Mouse (Mus musculus) lung, embryonic 14.5 days (tissue): ENCODE data around the gene Nmrk1. TPM values are rescaled to one million over a fixed set of nuclear protein-coding genes. Genes with fewer than 3 reads are reported as not detected.

Source experiments
- ATAC-seq: fragments of 200-750 bp; cut with Nextera tagmentation; 2 replicates; pipeline ENCODE4 v1.8.0; 2017; ENCODE audit warnings: mild to moderate bottlenecking, moderate TSS enrichment, moderate library complexity; ENCODE audit not compliant: insufficient read depth
- DNase-seq: peaks from one replicate; pipeline ENCODE4 v3.0.0-alpha.2; 2015
- H3K27ac ChIP-seq: fragments of 300-500 bp; sonication (generic); 2 replicates; pipeline ENCODE4 v1.5.1; 2014; ENCODE audit warnings: low read depth, mild to moderate bottlenecking, moderate library complexity
- H3K27me3 ChIP-seq: fragments of 300-500 bp; sonication (generic); 2 replicates; pipeline ENCODE4 v1.6.1; 2014; ENCODE audit warnings: low read length, control low read depth; ENCODE audit not compliant: insufficient read depth
- H3K36me3 ChIP-seq: fragments of 300-500 bp; sonication (generic); 2 replicates; pipeline ENCODE4 v1.6.1; 2014; ENCODE audit warnings: control low read depth; ENCODE audit not compliant: insufficient read depth
- H3K4me1 ChIP-seq: fragments of 300-500 bp; sonication (generic); 2 replicates; pipeline ENCODE4 v1.6.1; 2014; ENCODE audit warnings: antibody characterized with exemption, control low read depth; ENCODE audit not compliant: insufficient read depth
- H3K4me2 ChIP-seq: fragments of 300-500 bp; sonication (generic); 2 replicates; pipeline ENCODE4 v1.6.1; 2014; ENCODE audit warnings: mild to moderate bottlenecking
- H3K4me3 ChIP-seq: fragments of 300-500 bp; sonication (generic); 2 replicates; pipeline ENCODE4 v1.5.1; 2014; ENCODE audit warnings: low read depth, low read length
- H3K9ac ChIP-seq: fragments of 300-500 bp; sonication (generic); 2 replicates; pipeline ENCODE4 v1.6.1; 2014
- H3K9me3 ChIP-seq: fragments of 300-500 bp; sonication (generic); 2 replicates; pipeline ENCODE4 v1.6.1; 2016; ENCODE audit warnings: low read depth, low read length, control low read depth
- CTCF ChIP-seq: IDR thresholded peaks from 2 replicates; pipeline ENCODE4 v1.5.1; 2016; ENCODE audit warnings: antibody characterized with exemption, low read depth
- WGBS: fragments of 180-500 bp; shearing (Covaris S2); extraction: QIAGEN DNeasy Blood & Tissue Kit; methylation state at CpG from one replicate; pipeline ENCODE4 v1.1.7; 2014; 5-methylcytosine and 5-hydroxymethylcytosine counted together
- polyA plus RNA-seq: library from polyadenylated mRNA; unstranded; fragments of >200 nt; fragmentation: Nextera tagmentation; extraction: Ambion mirVana; gene quantifications from 2 replicates; pipeline ENCODE4 v1.2.1, GENCODE M21; 2014

Gene Nmrk1
- polyA plus RNA-seq, 1 experiment from 2014 or later, result 8.4 TPM

- no peak for TF ChIP-seq CTCF
- H3K4me3 ChIP-seq, result no peak overlapping the region
- no peak overlapping the region for H3K4me2 ChIP-seq
- no peak for ATAC-seq
- no peak overlapping the region for H3K9ac ChIP-seq
- H3K9me3 ChIP-seq, result no peaks in the 10 kb centered on the region
- DNase-seq, result no peak
- 62% methylated on average over 4 of the region's 4 CpGs for WGBS
- H3K36me3 ChIP-seq, result no peaks in the 10 kb centered on the region
- no peaks in the 10 kb centered on the region for H3K4me1 ChIP-seq
- no peaks in the 10 kb centered on the region for H3K27me3 ChIP-seq
- no peak overlapping the region for H3K27ac ChIP-seq
These were observed 18.2 kb downstream of the Nmrk1 start for GRCm38 (mm10) chr19:18649955-18650354.

- WGBS, result 61% methylated on average over 6 of the region's 6 CpGs
- Histone ChIP-seq H3K4me3 (no peak overlapping the region), H3K27me3 (no peaks in the 10 kb centered on the region), H3K4me1 (no peaks in the 10 kb centered on the region), H3K9ac (no peak overlapping the region), H3K9me3 (no peaks in the 10 kb centered on the region), H3K4me2 (no peak overlapping the region), H3K27ac (no peak overlapping the region), H3K36me3 (no peaks in the 10 kb centered on the region)
- DNase-seq, result no peak
- no peak for ATAC-seq
- TF ChIP-seq CTCF, result no peak
These were observed 18.7 kb downstream of the Nmrk1 start for GRCm38 (mm10) chr19:18650473-18650872.

- no peaks in the 10 kb centered on the region for H3K27me3 ChIP-seq
- H3K9ac ChIP-seq, result no peak overlapping the region
- H3K36me3 ChIP-seq, result no peaks in the 10 kb centered on the region
- 72% methylated on average over 4 of the region's 4 CpGs for WGBS
- ATAC-seq (no peak), DNase-seq (no peak)
- no peak overlapping the region for H3K4me2 ChIP-seq
- no peak for TF ChIP-seq CTCF
- H3K4me3 ChIP-seq, result no peak overlapping the region
- H3K4me1 ChIP-seq, result no peaks in the 10 kb centered on the region
- H3K9me3 ChIP-seq, result no peaks in the 10 kb centered on the region
- no peak overlapping the region for H3K27ac ChIP-seq
These were observed 20.8 kb downstream of the Nmrk1 start for GRCm38 (mm10) chr19:18652592-18652991.

GRCm38 (mm10) chr19:18653058-18653457 is 21.3 kb downstream of the Nmrk1 start:
- ATAC-seq (no peak), DNase-seq (no peak)
- no peak overlapping the region for H3K4me3 ChIP-seq
- H3K4me2 ChIP-seq, result no peak overlapping the region
- H3K9me3 ChIP-seq, result no peaks in the 10 kb centered on the region
- H3K27me3 ChIP-seq, result no peaks in the 10 kb centered on the region
- H3K4me1 ChIP-seq, result no peaks in the 10 kb centered on the region
- no peak overlapping the region for H3K27ac ChIP-seq
- no peak for TF ChIP-seq CTCF
- no peak overlapping the region for H3K9ac ChIP-seq
- 63% methylated on average over 6 of the region's 6 CpGs for WGBS
- H3K36me3 ChIP-seq, result no peaks in the 10 kb centered on the region

- H3K4me3 ChIP-seq, result no peak overlapping the region
- H3K36me3 ChIP-seq, result no peaks in the 10 kb centered on the region
- H3K27me3 ChIP-seq, result no peaks in the 10 kb centered on the region
- no peak overlapping the region for H3K27ac ChIP-seq
- no peak overlapping the region for H3K4me2 ChIP-seq
- H3K9ac ChIP-seq, result no peak overlapping the region
- 83% methylated on average over 8 of the region's 8 CpGs for WGBS
- H3K4me1 ChIP-seq, result no peaks in the 10 kb centered on the region
- no peak for ATAC-seq
- no peaks in the 10 kb centered on the region for H3K9me3 ChIP-seq
- no peak for DNase-seq
- no peak for TF ChIP-seq CTCF
These were observed 22.6 kb downstream of the Nmrk1 start for GRCm38 (mm10) chr19:18654330-18654729.

GRCm38 (mm10) chr19:18654984-18655383 is 23.2 kb downstream of the Nmrk1 start:
- H3K4me1 ChIP-seq, result no peaks in the 10 kb centered on the region
- no peak overlapping the region for H3K27ac ChIP-seq
- H3K9ac ChIP-seq, result no peak overlapping the region
- 70% methylated on average over 5 of the region's 5 CpGs for WGBS
- H3K27me3 ChIP-seq, result no peaks in the 10 kb centered on the region
- no peak overlapping the region for H3K4me3 ChIP-seq
- no peaks in the 10 kb centered on the region for H3K36me3 ChIP-seq
- no peak overlapping the region for H3K4me2 ChIP-seq
- TF ChIP-seq CTCF, result no peak
- ATAC-seq (no peak), DNase-seq (no peak)
- no peaks in the 10 kb centered on the region for H3K9me3 ChIP-seq

- no peaks in the 10 kb centered on the region for H3K9me3 ChIP-seq
- no peak for DNase-seq
- no peak overlapping the region for H3K4me2 ChIP-seq
- no peak for ATAC-seq
- TF ChIP-seq CTCF, result no peak
- no peak overlapping the region for H3K27ac ChIP-seq
- no peaks in the 10 kb centered on the region for H3K36me3 ChIP-seq
- no peak overlapping the region for H3K4me3 ChIP-seq
- H3K9ac ChIP-seq, result no peak overlapping the region
- no peaks in the 10 kb centered on the region for H3K4me1 ChIP-seq
- WGBS, result 76% methylated on average over 7 of the region's 7 CpGs
- no peaks in the 10 kb centered on the region for H3K27me3 ChIP-seq
These were observed 24.2 kb downstream of the Nmrk1 start for GRCm38 (mm10) chr19:18655999-18656398.

GRCm38 (mm10) chr19:18658473-18658872 is 26.7 kb downstream of the Nmrk1 start:
- Histone ChIP-seq H3K4me2 (no peak overlapping the region), H3K9me3 (no peaks in the 10 kb centered on the region), H3K9ac (no peak overlapping the region), H3K4me3 (no peak overlapping the region), H3K27ac (no peak overlapping the region), H3K4me1 (no peaks in the 10 kb centered on the region), H3K36me3 (no peaks in the 10 kb centered on the region), H3K27me3 (no peaks in the 10 kb centered on the region)
- DNase-seq, result no peak
- WGBS, result 64% methylated on average over 4 of the region's 4 CpGs
- no peak for TF ChIP-seq CTCF
- ATAC-seq, result no peak
